Mouse (Mus musculus) forelimb bud, embryonic 11.5 days (tissue): Measurements from ENCODE around the gene Bach2.
A peak's percentile ranks its signal among the peaks of the same experiment; 100 is the strongest.

ENCODE experiments used
- DNase-seq: peaks from one replicate; pipeline ENCODE4 v3.0.0-alpha.2; 2012; ENCODE audit warnings: low read depth, low spot score

The Bach2 gene

DNA sequence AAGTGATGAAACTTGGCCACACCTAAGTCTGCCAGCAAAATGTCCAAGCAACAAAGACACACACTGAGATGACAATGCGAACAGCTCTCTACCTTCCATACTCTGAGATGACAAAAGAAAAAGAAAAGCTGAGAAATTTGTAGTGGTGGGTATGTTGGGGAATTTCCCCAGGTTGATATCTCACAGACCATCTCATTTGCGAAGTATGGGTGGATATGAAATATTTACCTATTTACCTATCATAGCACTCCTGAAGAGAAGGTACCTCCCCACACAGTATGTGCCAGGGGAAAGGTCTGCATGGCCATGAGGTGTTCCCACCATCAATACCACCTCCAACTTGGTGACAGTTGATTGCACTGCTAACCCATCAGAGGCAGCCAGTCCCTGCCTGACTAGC, 13.4 kb upstream of the Bach2 start:
- no peak for DNase-seq

DNA sequence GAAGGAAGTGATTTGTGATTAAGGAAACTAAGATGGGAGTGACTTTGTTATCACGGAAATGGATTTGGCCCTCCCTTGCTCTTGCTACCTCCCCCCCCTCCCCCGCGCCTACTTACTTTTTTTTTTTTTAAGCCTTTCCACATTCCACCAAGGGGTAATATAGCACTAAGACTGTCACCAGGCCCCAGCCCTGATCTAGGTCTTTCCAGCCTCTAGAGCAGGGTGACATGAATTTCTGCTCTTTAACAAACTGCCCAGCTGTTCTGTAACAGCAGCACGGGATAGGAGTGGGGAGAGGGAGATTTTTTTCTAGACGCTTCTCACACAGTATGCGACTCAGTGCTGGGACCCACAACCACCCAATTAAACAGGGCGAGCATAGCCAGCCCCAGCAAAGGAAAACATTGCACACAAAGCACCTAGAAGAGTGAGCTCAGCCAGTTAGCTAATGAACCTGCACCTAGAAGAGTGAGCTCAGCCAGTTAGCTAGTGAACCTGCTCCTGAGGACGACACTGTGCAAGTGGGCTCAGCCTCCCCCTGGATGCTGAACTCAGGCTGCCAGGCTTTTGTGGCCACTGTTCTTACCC, 10.5 kb upstream of the Bach2 start:
- DNase-seq, result no peak

DNA sequence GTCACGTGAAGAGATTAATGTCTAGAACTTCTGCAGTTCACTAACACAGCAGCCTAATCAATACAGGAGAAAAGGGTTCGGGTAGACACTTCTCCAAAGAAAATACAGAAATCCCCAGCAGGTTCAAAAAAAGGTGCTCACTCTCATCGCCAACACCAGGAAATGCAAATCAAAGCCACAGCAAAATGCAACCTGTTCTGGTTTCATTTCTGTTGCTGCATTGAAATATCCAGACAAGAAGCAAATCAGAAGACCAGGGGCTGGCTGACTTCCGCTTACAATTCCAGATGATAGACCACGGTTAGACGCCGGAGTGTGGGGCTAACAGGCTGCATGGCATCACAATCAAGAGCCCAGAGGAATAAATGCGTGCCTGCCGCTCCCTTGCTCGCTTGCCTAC, 9.3 kb upstream of the Bach2 start:
- no peak for DNase-seq

DNA sequence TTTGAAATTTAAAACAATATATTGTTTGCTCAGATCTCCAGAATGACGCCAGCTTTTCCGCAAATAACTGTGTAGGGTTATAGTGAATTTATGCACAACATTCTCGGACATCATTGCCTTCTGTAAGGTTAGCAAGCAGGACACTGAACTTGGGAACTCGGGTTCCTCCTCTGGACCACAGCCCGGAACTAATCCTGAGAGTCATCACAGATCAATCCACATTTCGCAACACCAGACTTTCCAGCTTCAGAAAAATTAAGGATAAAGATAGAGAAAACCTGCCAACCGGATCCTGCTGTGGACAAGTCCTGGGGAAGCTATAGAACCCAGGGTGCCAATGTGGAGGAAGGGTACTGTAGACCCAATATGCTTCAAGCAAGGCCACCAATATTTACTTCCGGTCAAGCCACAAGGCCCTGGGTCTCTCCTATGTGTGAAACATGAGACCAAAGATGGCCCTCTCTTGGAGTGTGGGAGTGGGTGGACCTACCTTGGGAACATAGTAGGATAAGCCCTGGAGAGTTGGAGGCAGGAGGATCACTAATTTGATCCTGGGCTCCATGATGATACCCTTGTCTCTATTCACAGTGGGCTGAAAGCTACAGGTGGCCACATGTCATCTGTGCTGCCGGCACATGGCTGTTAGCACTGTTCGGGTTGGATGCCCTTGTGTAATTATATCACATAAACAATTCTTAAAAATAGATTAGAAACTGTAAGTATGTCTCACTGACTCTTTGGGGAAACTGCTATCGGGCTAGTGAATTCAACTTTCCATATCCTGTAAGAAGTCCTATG, 7.1 kb upstream of the Bach2 start:
- no peak for DNase-seq

DNA sequence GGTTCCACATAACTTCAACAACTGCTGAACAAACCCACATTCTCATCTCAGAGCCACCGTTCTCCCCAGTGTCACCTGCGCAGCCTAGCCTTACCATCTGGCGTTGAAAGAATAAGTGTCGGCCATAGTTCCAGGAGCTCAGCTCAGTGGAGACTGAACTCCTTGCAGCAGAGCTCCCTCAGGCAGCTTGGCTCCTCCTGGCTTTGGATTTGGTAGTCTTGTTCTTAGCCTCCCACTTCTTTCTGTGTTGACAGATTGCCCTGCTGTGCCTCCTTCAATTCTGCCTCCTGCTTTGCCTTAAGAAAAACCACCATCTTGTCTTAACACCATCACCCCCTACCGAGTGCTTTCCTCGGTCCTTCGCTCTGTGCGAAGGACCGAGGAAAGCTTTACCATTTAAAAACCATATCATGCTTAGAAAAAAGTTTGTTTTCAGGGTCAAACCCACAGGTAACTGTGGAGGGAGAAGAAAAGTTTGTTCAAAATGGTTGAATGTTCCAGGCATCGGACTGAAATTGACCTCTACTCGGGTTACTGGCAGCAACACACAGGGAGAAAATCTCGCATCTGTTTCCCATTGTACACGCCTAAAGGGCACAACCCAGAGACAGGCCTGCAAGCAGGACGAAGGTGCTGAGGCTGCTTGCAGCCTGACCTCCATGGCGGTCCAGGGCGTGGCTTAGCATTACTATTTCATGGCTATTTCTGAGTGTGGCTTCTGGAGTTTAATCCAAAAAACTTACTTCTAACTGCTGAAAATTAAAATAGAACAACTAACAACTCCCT, 2.5 kb upstream of the Bach2 start:
- peak; percentile 72 for DNase-seq

DNA sequence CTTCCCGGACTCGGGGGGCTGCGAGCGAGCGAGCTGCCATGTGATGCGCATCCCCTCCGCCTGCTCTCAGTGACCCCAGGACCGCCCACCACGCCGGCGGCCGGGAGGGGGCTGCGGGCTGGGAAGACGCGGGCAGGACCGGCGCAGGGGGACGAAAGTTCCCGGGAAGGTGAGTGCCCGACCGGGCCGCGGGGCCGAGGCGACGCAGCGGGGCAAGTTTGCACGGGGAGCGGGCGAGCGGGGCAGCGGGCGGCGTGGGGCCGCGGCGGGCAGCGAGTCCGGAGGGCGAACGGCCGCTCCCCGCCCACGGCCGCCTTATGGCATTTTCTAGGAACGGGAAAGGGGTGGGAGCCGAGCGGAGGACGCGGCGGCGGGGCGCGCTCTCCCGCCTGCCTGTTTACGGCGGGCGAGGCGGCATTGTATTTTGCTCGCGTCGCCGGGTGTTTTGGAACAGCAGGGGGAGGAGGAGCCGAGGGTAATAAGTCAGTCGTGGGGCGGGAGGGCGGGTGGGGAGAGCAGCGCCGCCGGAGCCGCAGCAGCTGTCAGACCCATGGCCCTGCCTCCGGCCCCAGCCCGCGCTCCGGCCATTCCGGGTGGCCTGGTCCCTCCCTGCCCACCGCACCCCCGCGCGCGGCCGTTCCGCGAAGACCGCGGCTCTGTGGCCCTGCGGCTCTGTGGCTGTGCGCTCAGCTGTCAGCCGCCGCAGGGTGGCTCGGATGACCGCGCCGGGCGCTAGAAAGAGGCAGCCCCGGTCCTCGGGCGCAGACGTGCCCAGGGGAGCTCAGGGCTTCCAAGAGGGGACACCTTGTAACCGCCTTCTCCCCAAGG, 531 bp downstream of the Bach2 start:
- no peak for DNase-seq

DNA sequence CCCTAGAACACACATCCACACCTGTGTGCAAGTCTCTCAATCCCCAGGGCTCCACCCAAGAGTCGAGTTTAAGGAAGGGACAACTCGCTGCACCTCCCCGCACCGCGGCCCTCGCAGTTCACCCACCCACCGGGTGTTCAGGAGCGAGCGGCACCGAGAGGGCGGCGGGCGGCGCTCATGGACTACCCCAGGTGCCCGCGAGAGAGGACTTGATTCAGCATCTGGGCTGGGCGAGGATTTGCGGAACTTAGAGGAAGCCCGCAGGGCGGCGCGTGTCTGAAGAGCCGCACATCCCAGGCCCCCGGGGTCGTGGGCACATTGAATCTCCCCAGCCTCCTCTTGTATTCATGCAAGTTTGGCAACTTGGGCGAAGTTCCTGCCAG, 1.1 kb downstream of the Bach2 start:
- DNase-seq, result no peak

DNA sequence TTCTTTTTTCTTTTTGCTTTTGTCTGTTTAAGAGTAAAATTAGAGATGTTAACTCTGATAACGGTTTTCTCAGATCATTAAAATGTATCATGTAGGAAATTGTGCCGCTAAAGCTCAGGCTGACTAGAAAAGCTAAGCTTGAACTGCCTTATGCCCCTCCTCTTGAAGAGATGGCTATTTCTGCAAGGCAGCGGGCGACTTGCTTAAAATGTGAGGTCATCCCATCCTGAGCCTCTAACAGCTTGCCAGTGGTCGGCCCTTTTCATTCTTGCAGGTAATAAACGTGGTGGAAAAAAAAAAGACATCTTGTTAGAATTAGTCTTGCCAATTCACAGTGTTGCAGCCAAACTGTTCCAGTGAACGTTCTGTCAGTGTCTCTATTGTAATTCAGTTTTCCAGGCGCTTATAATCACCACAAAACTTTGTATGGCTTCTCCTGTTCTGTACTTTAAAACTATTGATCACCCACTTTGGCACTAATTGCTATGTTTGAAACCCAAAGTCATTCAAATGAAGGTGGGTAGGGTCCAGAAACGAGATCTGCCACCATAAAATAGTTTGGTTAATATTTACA, 1.9 kb downstream of the Bach2 start:
- no peak for DNase-seq

DNA sequence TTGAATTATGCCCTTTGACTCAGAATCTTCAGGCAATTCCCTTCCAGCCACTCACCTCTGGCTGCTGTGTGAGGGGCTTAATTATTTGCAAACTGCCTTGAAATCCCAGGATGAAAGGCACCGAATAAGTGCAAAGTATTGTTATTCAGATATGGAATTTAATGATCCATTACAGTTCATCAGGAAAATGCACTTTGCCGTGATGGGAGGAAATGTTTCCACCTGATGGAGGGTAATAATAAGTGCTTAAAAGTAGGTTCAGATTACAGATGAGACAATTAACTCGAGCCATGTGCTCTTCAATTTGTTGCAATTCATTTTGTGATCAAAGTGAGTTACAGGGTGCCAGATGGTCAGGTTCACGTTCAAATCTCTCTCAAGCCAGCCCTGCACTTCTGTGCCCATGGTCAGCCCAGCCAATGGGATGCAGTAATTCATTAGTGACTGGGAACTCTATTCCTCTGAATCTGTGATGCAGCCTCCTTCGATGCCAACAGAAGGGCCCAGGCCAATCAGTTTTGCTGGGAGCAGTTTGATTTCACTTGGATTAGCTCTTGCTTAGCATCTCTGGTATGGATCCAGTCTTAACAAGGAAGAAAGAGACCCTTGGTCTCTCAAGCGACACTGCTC, 2.9 kb downstream of the Bach2 start:
- DNase-seq, result no peak

DNA sequence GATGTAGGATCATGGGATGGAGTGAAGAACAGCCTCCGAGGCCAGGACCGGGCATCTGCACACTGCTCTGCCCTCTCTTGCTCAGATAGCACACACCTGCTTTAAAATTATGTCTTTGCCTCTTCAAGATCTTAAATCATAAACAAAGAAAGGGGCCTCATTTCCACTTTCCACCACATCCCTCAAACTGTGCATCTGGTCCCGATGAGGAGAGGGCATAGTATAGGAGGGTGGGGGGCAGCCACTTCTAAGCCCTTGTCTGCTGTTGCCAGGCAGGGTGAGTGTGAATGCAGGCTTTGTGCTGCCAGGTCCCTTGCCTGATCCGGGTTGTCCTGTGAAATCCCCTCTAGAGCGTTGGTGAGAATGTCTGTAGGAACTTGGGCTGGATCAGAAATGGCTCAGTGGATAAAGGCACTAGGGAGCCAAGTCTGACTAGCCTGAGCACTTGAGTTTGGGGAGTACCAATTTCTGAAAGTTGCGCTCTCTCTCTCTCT, 3.6 kb downstream of the Bach2 start:
- DNase-seq, result no peak

DNA sequence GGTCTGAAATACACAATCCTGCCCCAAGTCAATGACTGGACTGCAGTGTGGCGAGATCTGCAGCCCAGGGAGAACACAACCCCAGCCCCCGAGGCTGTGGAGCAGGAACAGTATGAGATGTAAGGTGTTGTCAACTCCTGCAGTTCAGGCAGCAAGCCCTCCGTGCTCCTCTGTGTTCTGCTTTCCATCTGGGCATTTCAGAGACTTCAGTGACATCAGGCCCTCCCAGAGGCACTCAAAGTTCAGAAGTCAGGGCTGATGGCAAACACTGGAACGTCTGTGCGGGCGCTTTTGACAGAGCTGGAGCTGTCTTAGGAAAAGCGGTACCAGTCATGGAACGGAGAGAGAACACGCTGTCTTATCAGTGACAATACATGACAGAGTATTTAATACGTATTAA, 4.9 kb downstream of the Bach2 start:
- no peak for DNase-seq

DNA sequence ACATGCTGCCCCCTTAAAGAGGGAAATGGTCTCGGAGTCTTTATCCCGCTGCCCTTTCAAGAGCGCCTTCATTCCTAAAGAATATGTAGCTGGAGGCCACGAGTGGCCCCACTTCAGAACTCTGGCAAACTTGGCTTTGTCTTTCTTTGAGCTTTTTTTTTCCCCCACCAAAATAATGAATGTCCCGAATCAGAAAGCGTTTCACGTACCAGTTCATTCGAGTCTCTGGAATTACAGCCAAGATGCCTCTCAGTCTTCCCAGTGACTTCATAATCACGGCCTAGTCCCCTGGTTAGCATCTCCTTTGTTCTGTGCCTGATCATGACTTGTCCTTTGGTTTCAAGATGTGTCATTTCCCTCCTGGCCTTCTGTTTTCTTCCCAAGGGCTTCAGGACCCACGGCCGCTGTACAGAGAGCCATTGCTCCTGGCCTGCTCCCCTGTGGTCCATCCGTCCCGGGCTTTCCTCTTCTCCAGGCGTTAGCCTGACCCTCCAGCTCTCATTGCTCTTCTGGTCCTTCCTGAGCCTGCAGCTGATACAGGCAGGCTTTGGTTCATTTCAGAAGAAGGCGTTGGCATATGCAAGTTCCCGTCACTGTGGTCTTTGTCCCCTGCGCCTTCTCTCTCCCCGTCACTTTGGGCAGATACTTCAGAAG, 5.6 kb downstream of the Bach2 start:
- DNase-seq, result no peak

DNA sequence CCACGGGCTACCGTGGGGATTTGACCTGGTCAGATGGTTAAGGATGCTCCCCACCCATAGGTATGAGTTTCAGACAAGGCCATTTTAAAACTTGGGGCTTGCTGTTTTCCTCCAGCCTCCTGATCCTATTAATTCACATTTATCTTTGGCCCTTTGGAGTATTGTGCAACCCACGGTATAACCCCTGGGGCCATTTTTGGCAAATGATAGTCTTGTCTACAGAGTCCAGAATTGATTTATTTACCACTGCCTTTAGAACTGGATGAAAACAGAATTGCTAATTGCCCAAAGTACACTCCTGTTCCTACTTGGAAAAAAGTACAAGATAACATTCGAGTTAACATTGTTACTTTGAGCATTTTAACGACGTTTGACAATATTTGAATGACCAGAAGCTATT, 7.0 kb downstream of the Bach2 start:
- no peak for DNase-seq

DNA sequence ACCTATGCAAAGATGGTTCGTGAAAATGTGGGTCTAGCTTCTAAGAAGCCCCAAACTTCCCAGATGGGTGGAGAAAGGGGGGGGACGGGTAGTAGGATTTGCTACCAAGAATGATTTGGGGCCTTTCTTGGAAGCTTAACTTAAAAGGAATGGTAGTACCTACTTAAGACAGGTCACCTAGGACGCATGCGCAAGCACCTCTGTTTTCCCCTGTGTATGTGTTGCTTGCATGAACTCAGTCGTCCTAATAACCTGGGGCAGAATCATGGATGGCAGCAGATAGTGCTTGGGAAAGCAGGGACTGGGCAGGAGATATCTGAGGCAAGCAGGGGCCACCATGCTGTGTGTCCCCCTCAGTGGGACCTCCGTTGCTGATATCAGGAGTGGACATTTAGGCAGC, 7.4 kb downstream of the Bach2 start:
- DNase-seq, result no peak

DNA sequence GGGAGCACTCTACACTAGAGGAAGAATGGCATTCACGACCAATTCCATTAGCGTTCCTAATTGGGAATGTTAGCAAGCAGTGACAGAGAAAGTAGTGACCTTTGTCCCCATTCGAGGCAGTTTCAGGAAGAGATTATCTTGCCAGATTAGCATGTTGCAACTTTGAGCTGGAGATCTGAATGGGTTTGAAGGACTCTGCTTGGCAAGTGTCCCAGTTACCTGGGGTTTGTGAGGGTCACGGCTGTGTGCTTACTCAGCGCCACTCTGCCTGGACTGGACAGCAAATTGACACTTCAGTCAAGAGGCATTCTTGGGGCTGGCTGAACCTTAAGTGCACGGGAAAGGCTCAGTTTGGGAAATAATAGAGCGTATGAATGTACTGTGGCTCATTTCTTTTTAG, 8.2 kb downstream of the Bach2 start:
- no peak for DNase-seq

DNA sequence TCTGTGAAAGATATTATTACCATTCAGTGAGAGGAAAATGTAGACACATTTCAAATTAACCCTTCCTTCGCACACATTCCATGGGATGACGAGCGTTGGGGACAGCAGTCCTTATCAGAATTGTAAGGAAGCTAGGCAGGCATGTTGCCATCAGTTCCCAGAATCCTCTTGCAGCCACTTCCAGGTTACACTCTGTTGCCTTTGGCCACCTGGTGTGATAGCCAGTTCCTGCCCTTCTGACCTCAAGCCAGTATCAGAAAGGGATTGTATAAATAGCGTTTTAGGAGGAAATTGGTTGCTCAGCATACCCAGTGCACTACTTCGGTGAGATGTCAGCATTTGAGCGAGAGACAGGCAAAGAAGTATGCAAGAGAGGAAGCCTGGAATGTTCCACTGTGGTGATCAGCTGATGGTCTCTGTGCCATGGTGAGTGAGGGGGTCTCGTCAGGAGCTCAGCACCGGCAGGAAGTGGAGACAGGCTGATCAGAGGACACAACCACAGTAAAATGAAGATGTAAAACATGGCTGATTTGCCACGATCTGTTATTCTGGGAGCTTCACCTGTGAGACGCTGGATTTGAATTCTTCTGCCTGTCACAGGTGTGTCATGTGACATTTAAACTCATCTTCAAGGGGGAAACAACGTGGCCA, 9.0 kb downstream of the Bach2 start:
- no peak for DNase-seq

DNA sequence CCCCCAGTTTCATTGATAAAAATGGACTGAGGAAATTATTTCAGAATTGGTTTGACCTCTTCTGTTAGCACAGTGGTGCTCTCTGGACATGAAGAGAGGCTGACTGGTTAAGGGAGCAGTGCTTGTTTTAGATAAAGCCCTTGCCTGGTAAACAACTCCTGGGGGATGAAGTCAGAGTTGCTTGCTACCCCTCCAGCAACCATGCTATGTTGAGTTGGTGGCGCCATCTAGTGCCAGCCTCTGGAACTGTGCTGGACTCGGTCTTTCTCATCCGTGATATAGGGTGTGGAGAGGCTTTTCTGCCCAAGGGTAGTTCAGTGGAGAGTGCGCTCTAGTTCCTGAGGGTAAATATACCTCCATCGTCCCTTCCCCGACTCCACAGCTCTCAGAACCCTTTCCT, 9.6 kb downstream of the Bach2 start:
- peak; percentile 74 for DNase-seq

DNA sequence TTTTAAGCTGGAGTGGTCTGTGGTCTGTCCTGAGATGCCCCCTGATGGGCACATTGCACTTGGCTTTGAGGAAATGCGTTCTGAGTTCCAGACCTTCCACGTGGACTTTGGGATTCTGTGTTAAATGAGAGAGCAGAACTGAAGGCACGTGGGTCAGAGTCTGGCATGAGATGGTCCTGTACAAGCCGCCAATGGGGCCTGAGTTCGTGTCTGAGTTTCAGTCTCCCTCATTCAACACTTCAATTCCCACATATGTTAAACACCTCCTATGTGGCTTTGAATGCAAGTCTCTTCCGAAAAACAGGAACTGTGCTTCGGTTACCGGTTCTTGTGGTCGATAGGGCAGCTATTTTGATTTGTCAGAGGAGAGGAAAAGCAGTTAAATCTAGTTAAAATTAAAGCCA, 10.4 kb downstream of the Bach2 start:
- no peak for DNase-seq

DNA sequence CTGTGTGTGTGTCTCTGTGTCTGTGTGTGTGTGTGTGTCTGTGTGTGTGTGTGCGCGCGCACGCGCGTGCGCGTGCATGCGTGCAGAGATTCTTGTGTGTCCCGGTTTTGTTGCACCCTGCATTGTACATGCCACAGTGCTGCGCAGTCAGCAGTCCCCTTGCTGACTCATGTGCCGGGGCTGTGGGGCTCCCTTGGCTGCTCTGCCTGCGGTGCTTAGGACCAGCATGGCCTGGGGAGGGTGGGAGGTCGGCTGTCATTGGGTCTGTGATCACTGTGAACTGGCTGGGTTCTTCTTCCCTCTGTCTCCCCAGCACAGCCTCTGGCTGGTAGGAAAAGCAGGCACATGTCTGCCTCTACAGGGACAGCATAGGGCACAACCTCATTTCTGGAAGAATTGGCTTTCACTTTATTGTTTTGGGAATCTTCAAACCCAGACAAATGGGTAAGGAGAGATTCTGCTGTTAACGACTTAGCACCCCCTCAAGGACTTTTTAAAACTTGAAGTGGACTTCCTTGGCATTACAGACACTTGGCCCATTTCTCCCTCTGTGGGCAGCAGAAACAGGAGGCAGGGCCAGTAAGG, 11.2 kb downstream of the Bach2 start:
- DNase-seq, result no peak
